Mouse (Mus musculus) bone marrow macrophage, adult 2 months (primary cell): ENCODE data around the gene Bahd1. TPM values are rescaled to one million over a fixed set of nuclear protein-coding genes. Genes with fewer than 3 reads are reported as not detected.

Experiments
- H3K27ac ChIP-seq: 2 replicates; pipeline ENCODE4 v1.5.1; 2012; ENCODE audit warnings: low read depth, low read length; ENCODE audit not compliant: insufficient read depth
- H3K4me1 ChIP-seq: 2 replicates; pipeline ENCODE4 v1.6.1; 2012; ENCODE audit warnings: low read length; ENCODE audit not compliant: control insufficient read depth, insufficient read depth
- H3K4me3 ChIP-seq: 2 replicates; pipeline ENCODE4 v1.5.1; 2012; ENCODE audit warnings: mild to moderate bottlenecking, low read length, moderate library complexity; ENCODE audit not compliant: insufficient read depth
- CTCF ChIP-seq: IDR thresholded peaks from 2 replicates; pipeline ENCODE4 v1.5.1; 2012; ENCODE audit warnings: low read depth, mild to moderate bottlenecking, low read length, moderate library complexity
- POLR2A ChIP-seq: IDR thresholded peaks from 2 replicates; pipeline ENCODE4 v1.6.1; 2012; ENCODE audit warnings: mild to moderate bottlenecking, low read depth, low read length, borderline replicate concordance
- polyA plus RNA-seq: library from polyadenylated mRNA; stranded (reverse); fragments of >200 nt; gene quantifications from 2 replicates; pipeline ENCODE4 v1.2.4, GENCODE M21; 2012; ENCODE audit not compliant: missing spikeins, insufficient read depth, insufficient read length

Bahd1 gene
- polyA plus RNA-seq, 1 experiment, result 28.2 TPM

- Histone ChIP-seq H3K4me3 (no peak overlapping the region), H3K4me1 (peaks cover 47% of the 10 kb centered on the region), H3K27ac (no peak overlapping the region)
- TF ChIP-seq CTCF (no peak), POLR2A (no peak)
These were observed 7.6 kb downstream of the Bahd1 start for GRCm38 (mm10) chr2:118907781-118908180.

- Histone ChIP-seq H3K4me1 (peaks cover 34% of the 10 kb centered on the region), H3K4me3 (no peak overlapping the region), H3K27ac (no peak overlapping the region)
- TF ChIP-seq CTCF (no peak), POLR2A (no peak)
These were observed 9.0 kb downstream of the Bahd1 start for GRCm38 (mm10) chr2:118909151-118909550.

- H3K27ac ChIP-seq, result no peak overlapping the region
- H3K4me3 ChIP-seq, result no peak overlapping the region
- TF ChIP-seq CTCF (no peak), POLR2A (no peak)
- H3K4me1 ChIP-seq, result peaks cover 25% of the 10 kb centered on the region
These were observed 10.6 kb downstream of the Bahd1 start for GRCm38 (mm10) chr2:118910605-118911278.

- Histone ChIP-seq H3K27ac (no peak overlapping the region), H3K4me1 (peaks cover 10% of the 10 kb centered on the region; the same call in 1 of the 2 replicates), H3K4me3 (no peak overlapping the region)
- TF ChIP-seq CTCF, result no peak
- no peak for TF ChIP-seq POLR2A
These were observed 12.5 kb downstream of the Bahd1 start for GRCm38 (mm10) chr2:118912706-118913105.

GRCm38 (mm10) chr2:118913551-118914276, 13.5 kb downstream of the Bahd1 start:
- no peak for TF ChIP-seq POLR2A
- TF ChIP-seq CTCF, result no peak
- Histone ChIP-seq H3K4me1 (peaks cover 7% of the 10 kb centered on the region; the same call in 1 of the 2 replicates), H3K27ac (no peak overlapping the region), H3K4me3 (no peak overlapping the region)

- Histone ChIP-seq H3K27ac (no peak overlapping the region), H3K4me3 (no peak overlapping the region), H3K4me1 (peaks cover 4% of the 10 kb centered on the region; the same call in 1 of the 2 replicates)
- TF ChIP-seq CTCF (no peak), POLR2A (no peak)
These were observed 14.5 kb downstream of the Bahd1 start for GRCm38 (mm10) chr2:118914685-118915084.

- no peak for TF ChIP-seq CTCF
- no peak for TF ChIP-seq POLR2A
- Histone ChIP-seq H3K4me1 (peaks cover 4% of the 10 kb centered on the region; the same call in 1 of the 2 replicates), H3K27ac (no peak overlapping the region), H3K4me3 (no peak overlapping the region)
These were observed 16.3 kb downstream of the Bahd1 start for GRCm38 (mm10) chr2:118916436-118916835.

- TF ChIP-seq CTCF (no peak), POLR2A (no peak)
- no peak overlapping the region for H3K4me3 ChIP-seq
- H3K27ac ChIP-seq, result no peak overlapping the region
- peaks cover 17% of the 10 kb centered on the region for H3K4me1 ChIP-seq
These were observed 18.4 kb downstream of the Bahd1 start for GRCm38 (mm10) chr2:118918543-118918942.

GRCm38 (mm10) chr2:118920428-118920827, 20.3 kb downstream of the Bahd1 start:
- H3K4me1 ChIP-seq, result peaks cover 15% of the 10 kb centered on the region
- H3K4me3 ChIP-seq, result no peak overlapping the region
- no peak for TF ChIP-seq CTCF
- TF ChIP-seq POLR2A, result no peak
- no peak overlapping the region for H3K27ac ChIP-seq

- H3K4me3 ChIP-seq, result peak overlapping the region; percentile 46
- peaks cover 23% of the 10 kb centered on the region for H3K4me1 ChIP-seq
- TF ChIP-seq POLR2A (no peak), CTCF (no peak)
- no peak overlapping the region for H3K27ac ChIP-seq
These were observed 25.8 kb downstream of the Bahd1 start for GRCm38 (mm10) chr2:118925952-118926351.
